Mouse (Mus musculus) lung, postnatal 0 days (tissue): ENCODE data around the gene C2cd2. TPM values are rescaled to one million over a fixed set of nuclear protein-coding genes. Genes with fewer than 3 reads are reported as not detected.

Source experiments
- ATAC-seq: fragments of 200-750 bp; cut with Nextera tagmentation; 2 replicates; pipeline ENCODE4 v1.8.0; 2017; ENCODE audit warnings: moderate library complexity
- DNase-seq: peaks from one replicate; pipeline ENCODE4 v3.0.0-alpha.2; 2016; ENCODE audit warnings: low spot score
- H3K27ac ChIP-seq: fragments of 300-500 bp; sonication (generic); 2 replicates; pipeline ENCODE4 v1.5.1; 2014; ENCODE audit warnings: antibody characterized with exemption, mild to moderate bottlenecking, low read length, mixed read lengths
- H3K27me3 ChIP-seq: fragments of 300-500 bp; sonication (generic); replicated peaks from 2 replicates; pipeline ENCODE4 v1.6.1; 2014; ENCODE audit warnings: low read length, mixed read lengths; ENCODE audit not compliant: insufficient read depth
- H3K36me3 ChIP-seq: fragments of 300-500 bp; sonication (generic); 2 replicates; pipeline ENCODE4 v1.6.1; 2014; ENCODE audit warnings: low read length, mixed read lengths; ENCODE audit not compliant: insufficient read depth
- H3K4me1 ChIP-seq: fragments of 300-500 bp; sonication (generic); 2 replicates; pipeline ENCODE4 v1.6.1; 2014; ENCODE audit warnings: antibody characterized with exemption, low read depth, low read length, mixed read lengths; ENCODE audit not compliant: insufficient read depth
- H3K4me2 ChIP-seq: fragments of 300-500 bp; sonication (generic); replicated peaks from 2 replicates; pipeline ENCODE4 v1.6.1; 2014; ENCODE audit warnings: low read depth, mild to moderate bottlenecking, low read length, moderate library complexity, mixed read lengths
- H3K4me3 ChIP-seq: fragments of 300-500 bp; sonication (generic); 2 replicates; pipeline ENCODE4 v1.5.1; 2014; ENCODE audit warnings: low read depth, low read length
- H3K9ac ChIP-seq: fragments of 300-500 bp; sonication (generic); replicated peaks from 2 replicates; pipeline ENCODE4 v1.6.1; 2014; ENCODE audit warnings: low read depth, mild to moderate bottlenecking
- H3K9me3 ChIP-seq: fragments of 300-500 bp; sonication (generic); 2 replicates; pipeline ENCODE4 v1.6.1; 2016; ENCODE audit warnings: low read length, mixed read lengths
- CTCF ChIP-seq: IDR thresholded peaks from 2 replicates; pipeline ENCODE4 v1.5.1; 2016; ENCODE audit warnings: antibody characterized with exemption, mild to moderate bottlenecking
- EP300 ChIP-seq: IDR thresholded peaks from 2 replicates; pipeline ENCODE4 v1.6.1; 2016; ENCODE audit warnings: antibody characterized with exemption, mild to moderate bottlenecking, control low read depth
- WGBS: fragments of 180-500 bp; shearing (Covaris S2); extraction: QIAGEN DNeasy Blood & Tissue Kit; methylation state at CpG from one replicate; pipeline ENCODE4 v1.1.7; 2014; 5-methylcytosine and 5-hydroxymethylcytosine counted together
- polyA plus RNA-seq: library from polyadenylated mRNA; unstranded; fragments of >200 nt; fragmentation: Nextera tagmentation; extraction: Ambion mirVana; gene quantifications from 2 replicates; pipeline ENCODE4 v1.2.1, GENCODE M21; 2015

The C2cd2 gene
- polyA plus RNA-seq, 1 experiment from 2014 or later, result 15.0 TPM

DNA sequence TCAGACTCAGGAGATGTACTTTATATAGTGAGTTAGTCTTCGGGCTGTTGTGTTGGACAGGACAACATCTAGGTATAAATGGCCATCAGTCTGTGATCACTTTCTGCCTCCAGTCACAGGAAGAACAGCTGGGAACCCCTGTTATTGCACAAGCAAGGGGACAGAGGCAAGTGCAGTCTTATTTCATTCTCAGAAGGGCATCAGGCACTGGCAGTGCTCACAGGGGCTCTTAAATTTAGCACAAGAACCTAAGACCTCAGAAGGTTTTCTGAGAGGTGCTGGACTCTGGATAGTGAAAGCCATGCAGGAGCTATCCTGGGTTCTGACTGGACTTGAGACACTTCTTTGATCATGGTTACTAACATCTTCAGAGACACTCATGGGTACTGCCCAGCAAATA lies 78.7 kb downstream of the C2cd2 start:
- no peak for DNase-seq

DNA sequence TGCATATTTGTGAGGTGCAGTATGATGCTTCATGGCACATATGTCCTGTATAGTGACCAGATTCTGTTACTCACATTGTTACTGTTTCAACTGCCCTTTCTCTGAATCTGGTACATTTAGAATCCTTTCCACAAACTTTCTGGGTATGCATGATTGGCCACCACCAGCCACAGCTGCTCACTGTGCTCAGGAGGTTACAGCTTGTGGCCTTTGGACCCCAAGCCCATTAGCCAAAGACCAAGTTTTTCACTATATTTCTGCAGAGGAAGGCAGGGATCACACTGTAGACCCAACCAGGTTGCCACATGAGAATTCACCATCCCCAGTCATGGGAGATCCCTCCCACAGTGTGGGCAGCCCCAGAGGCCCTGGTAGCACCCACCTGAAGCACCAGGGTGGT lies 79.5 kb downstream of the C2cd2 start:
- Histone ChIP-seq H3K4me1 (no peaks in the 10 kb centered on the region), H3K27me3 (no peaks in the 10 kb centered on the region), H3K4me3 (no peak overlapping the region), H3K27ac (no peak overlapping the region), H3K9ac (no peak overlapping the region), H3K4me2 (no peak overlapping the region), H3K9me3 (no peaks in the 10 kb centered on the region), H3K36me3 (no peaks in the 10 kb centered on the region; the same call in 1 of the 2 replicates)
- ATAC-seq, result no peak
- no peak for TF ChIP-seq EP300
- no peak for TF ChIP-seq CTCF
- no peak for DNase-seq

More for the DNA sequence above, 78.7 kb downstream of the C2cd2 start:
- no peak overlapping the region for H3K9ac ChIP-seq
- H3K27ac ChIP-seq, result no peak overlapping the region
- ATAC-seq, result no peak
- no peaks in the 10 kb centered on the region for H3K4me1 ChIP-seq
- TF ChIP-seq CTCF (no peak), EP300 (no peak)
- no peaks in the 10 kb centered on the region; the same call in 1 of the 2 replicates for H3K36me3 ChIP-seq
- H3K4me2 ChIP-seq, result no peak overlapping the region
- H3K27me3 ChIP-seq, result no peaks in the 10 kb centered on the region
- WGBS, result 90% methylated on average over 1 of the region's 1 CpGs
- H3K9me3 ChIP-seq, result no peaks in the 10 kb centered on the region
- no peak overlapping the region for H3K4me3 ChIP-seq

DNA sequence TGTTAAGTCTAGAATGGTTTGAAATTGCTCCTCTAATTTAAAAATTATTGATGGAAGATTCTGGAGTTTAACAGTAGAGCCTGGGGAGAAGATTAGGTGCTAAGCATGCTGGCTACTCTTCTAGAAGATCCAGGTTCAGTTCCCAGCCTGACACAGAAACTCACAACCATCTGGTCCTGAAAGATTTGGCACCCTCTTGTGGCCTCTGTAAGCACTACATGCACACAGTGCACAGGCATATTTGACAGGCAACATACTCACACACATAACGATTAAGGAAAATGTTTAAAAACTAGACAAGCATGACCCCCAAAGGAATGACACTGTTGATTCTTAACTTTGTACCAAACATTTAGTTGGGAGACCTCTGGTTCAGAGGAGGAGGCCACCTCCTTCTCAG lies 83.3 kb downstream of the C2cd2 start:
- no peaks in the 10 kb centered on the region for H3K27me3 ChIP-seq
- H3K27ac ChIP-seq, result no peak overlapping the region
- no peak overlapping the region for H3K9ac ChIP-seq
- ATAC-seq (no peak), DNase-seq (peak; percentile 41)
- H3K4me2 ChIP-seq, result no peak overlapping the region
- H3K4me1 ChIP-seq, result no peaks in the 10 kb centered on the region
- 84% methylated on average over 1 of the region's 1 CpGs for WGBS
- no peaks in the 10 kb centered on the region for H3K9me3 ChIP-seq
- H3K4me3 ChIP-seq, result no peak overlapping the region
- H3K36me3 ChIP-seq, result peaks cover 7% of the 10 kb centered on the region
- TF ChIP-seq EP300, result no peak
- peak; percentile 79 for TF ChIP-seq CTCF

DNA sequence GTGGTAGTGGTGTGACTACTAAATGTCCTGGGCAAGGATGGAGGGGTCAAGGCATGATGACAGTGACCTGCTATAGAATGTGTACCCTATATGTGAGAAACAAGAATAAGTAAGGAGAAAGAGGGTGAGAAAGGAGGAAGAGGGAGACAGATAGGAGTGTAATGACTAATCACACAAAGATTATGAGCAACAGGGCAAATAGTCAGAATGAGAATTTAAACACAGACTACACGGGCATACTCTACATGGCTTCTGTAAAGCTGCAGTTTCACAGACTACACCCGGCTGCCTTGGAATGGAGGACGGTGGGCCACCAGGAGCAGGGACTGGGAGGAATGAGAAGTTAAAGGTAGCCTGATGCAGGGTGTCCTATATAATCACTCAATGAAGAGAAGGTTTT lies 84.9 kb downstream of the C2cd2 start:
- ATAC-seq, result no peak
- WGBS, result 90% methylated on average over 3 of the region's 3 CpGs
- Histone ChIP-seq H3K36me3 (peaks cover 10% of the 10 kb centered on the region), H3K27me3 (no peaks in the 10 kb centered on the region), H3K4me3 (no peak overlapping the region), H3K9me3 (no peaks in the 10 kb centered on the region), H3K9ac (no peak overlapping the region), H3K4me1 (no peaks in the 10 kb centered on the region), H3K4me2 (no peak overlapping the region), H3K27ac (no peak overlapping the region)
- TF ChIP-seq CTCF (no peak), EP300 (no peak)
- no peak for DNase-seq

DNA sequence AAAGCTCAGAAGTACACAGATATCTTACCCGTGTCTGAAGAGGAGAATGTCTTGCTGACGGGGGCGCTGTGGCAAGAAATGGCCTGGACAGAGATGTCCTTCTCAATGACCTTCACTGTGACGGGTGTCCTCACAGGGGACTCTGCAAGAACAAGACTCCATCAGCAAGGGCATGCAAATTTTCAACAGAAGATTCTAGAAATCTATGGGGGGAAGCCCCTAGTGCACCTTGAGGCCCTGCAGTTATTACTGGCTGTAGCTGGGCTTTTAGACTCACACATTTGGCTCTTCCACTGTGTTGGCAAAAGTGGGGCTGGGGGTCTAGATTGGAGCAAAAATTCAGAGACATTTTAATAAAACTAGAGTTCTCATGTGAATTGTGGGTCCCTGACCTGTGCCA lies 87.3 kb downstream of the C2cd2 start:
- 95% methylated on average over 4 of the region's 4 CpGs for WGBS
- no peak overlapping the region for H3K4me2 ChIP-seq
- H3K27ac ChIP-seq, result no peak overlapping the region
- ATAC-seq (no peak), DNase-seq (no peak)
- H3K9me3 ChIP-seq, result no peaks in the 10 kb centered on the region
- no peaks in the 10 kb centered on the region for H3K4me1 ChIP-seq
- no peak overlapping the region for H3K4me3 ChIP-seq
- TF ChIP-seq CTCF, result no peak
- no peak for TF ChIP-seq EP300
- no peaks in the 10 kb centered on the region for H3K27me3 ChIP-seq
- peaks cover 14% of the 10 kb centered on the region for H3K36me3 ChIP-seq
- no peak overlapping the region for H3K9ac ChIP-seq

DNA sequence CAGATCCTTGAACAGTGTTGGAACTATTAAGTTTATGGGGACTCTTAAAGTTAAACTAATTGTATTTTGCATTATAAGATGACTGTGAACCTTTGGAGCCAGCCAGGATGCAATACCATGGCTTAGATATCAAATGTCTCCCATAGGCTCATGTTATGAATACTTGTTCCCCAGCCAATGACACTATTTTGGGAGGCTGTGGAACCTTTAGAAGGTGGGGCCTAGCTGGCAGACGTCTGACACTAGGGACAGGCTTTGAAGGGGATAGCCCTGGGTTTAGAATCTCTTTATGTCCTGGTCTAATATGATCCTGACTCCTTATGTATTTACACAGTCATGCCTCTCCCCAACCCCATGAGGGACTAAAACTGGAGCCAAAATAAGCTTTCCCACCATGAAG lies 88.0 kb downstream of the C2cd2 start:
- WGBS, result 55% methylated on average over 1 of the region's 1 CpGs
- Histone ChIP-seq H3K36me3 (peaks cover 14% of the 10 kb centered on the region), H3K27ac (no peak overlapping the region), H3K4me3 (no peak overlapping the region), H3K9ac (no peak overlapping the region), H3K4me1 (no peaks in the 10 kb centered on the region), H3K4me2 (no peak overlapping the region), H3K9me3 (no peaks in the 10 kb centered on the region), H3K27me3 (no peaks in the 10 kb centered on the region)
- ATAC-seq (no peak), DNase-seq (no peak)
- no peak for TF ChIP-seq EP300
- TF ChIP-seq CTCF, result no peak

DNA sequence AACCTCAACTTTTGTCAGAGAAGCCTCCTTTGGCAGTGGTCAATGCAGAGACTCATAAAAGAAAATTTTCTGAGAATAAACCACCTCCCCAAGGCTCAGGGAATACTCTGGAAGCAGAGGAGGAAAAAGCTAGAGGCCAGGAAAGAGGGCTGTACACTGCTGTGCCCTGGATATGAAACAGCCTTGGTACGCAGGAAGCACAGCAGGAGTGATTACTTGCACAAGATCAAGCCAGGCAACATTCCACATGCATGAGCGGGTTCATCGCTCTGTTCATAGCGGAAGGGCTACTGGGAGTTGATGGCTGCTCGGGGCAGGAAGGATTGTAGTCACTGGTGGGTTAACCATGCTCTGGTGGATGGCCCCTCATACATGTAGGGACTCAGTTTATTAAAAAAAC lies 89.7 kb downstream of the C2cd2 start:
- H3K4me2 ChIP-seq, result no peak overlapping the region
- no peak overlapping the region for H3K4me3 ChIP-seq
- H3K4me1 ChIP-seq, result no peaks in the 10 kb centered on the region
- H3K27ac ChIP-seq, result no peak overlapping the region
- H3K9ac ChIP-seq, result no peak overlapping the region
- TF ChIP-seq EP300 (no peak), CTCF (no peak)
- 56% methylated on average over 5 of the region's 5 CpGs for WGBS
- peaks cover 18% of the 10 kb centered on the region for H3K36me3 ChIP-seq
- DNase-seq (no peak), ATAC-seq (peak; percentile 53; the same call in 1 of the 2 replicates)
- no peaks in the 10 kb centered on the region for H3K9me3 ChIP-seq
- no peaks in the 10 kb centered on the region for H3K27me3 ChIP-seq
